Mouse (Mus musculus) splenic B cell, adult 2 months (primary cell): ENCODE results near the gene Trim62.

Source experiments
- DNase-seq: peaks from one replicate; pipeline ENCODE4 v3.0.0-alpha.2; 2011; ENCODE audit warnings: low read depth, low spot score
- H3K27me3 ChIP-seq: 2 replicates; pipeline ENCODE4 v1.6.1; 2012; ENCODE audit warnings: mild to moderate bottlenecking, low read length, moderate library complexity, mixed read lengths; ENCODE audit not compliant: control insufficient read depth, poor library complexity, insufficient read depth, severe bottlenecking
- H3K36me3 ChIP-seq: 2 replicates; pipeline ENCODE4 v1.6.1; 2012; ENCODE audit warnings: mild to moderate bottlenecking, low read length, moderate library complexity, mixed read lengths; ENCODE audit not compliant: control insufficient read depth, poor library complexity, insufficient read depth, severe bottlenecking

Gene Trim62

GRCm38 (mm10) chr4:128949470-128950005 is 66.2 kb downstream of the Trim62 start:
- no peaks in the 10 kb centered on the region for H3K27me3 ChIP-seq
- H3K36me3 ChIP-seq: no peaks in the 10 kb centered on the region
- DNase-seq: no peak

DNA sequence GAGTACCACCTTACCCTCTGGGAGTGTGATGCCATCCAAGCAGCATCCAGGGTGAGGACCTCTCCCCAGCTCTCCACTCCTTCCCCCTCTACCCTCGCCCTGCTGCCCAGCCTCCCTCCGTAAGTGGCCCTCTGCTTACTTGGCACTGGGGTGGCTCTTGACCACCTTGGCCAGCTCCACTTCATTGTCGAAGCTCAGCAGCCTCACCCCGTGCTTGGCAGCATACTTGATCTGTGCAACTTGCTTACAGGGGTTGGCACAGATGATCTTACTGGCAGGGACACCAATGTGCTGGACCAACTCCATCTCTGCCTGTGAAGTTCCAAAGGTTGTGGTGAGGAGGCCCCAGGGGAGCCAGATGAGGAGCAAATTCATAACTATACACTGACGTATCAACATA is 67.1 kb downstream of the Trim62 start:
- no peaks in the 10 kb centered on the region for H3K36me3 ChIP-seq
- no peak for DNase-seq
- H3K27me3 ChIP-seq: no peaks in the 10 kb centered on the region

- Histone ChIP-seq H3K36me3 (no peaks in the 10 kb centered on the region), H3K27me3 (no peaks in the 10 kb centered on the region)
- DNase-seq: no peak
These were observed 70.5 kb downstream of the Trim62 start for GRCm38 (mm10) chr4:128953851-128954250.

DNA sequence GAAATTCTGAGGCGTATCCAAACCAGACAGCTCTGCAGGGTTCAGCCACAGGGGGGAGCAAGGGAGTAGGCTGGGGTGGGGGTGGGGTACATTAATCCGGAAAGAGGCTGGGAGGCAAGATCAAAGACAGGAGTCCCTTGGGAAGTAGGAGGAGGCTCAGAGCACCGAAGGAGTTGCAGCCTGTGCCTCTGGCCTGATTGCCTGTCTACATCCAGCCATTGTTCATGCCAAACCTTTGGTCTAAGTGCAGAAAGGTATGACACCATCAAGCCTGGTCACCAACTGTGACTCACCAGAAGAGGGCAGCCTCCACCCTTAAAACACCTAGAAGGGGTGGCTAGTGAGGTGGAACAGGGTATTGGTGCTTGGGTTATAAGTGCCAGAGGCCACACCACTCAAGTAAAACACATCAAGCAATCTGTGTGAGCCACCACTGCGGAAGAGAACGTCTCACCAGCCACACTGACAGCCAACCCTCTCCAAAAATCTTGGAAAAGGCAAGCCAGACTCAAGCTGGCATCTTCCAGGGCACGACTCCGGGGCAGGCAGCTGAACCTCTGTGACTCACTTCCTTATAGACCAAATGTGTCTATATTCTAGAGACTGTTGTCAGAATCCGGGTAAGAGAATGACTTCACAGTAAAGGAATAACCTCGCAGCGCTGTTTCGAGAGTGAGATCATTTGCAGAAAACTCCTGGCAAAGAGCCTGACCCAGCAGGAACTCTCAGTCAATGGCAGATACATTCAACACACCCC is 74.0 kb downstream of the Trim62 start:
- Histone ChIP-seq H3K36me3 (no peaks in the 10 kb centered on the region), H3K27me3 (no peaks in the 10 kb centered on the region)
- peak; percentile 69 for DNase-seq

DNA sequence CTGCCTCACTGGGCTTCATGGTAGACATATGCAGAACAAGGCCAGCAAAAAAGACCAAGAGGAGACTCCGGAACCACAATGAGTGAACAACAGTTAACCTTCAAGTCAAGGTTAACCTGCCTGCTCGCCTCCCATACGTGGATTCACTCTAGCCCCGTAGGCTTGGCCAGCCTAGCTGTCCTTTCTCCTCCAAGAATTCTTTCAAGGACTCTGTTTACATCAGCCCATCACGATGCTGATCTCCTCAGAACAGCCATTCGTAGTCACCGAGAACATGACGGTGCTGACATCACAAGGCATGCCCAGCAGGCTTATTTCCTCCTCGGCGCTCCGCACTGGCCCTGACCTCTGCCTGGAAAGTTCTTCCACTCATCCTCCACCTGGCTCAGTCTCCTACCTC is 74.8 kb downstream of the Trim62 start:
- Histone ChIP-seq H3K27me3 (peaks cover 1% of the 10 kb centered on the region; the same call in 1 of the 2 replicates), H3K36me3 (no peaks in the 10 kb centered on the region)
- DNase-seq: no peak

DNA sequence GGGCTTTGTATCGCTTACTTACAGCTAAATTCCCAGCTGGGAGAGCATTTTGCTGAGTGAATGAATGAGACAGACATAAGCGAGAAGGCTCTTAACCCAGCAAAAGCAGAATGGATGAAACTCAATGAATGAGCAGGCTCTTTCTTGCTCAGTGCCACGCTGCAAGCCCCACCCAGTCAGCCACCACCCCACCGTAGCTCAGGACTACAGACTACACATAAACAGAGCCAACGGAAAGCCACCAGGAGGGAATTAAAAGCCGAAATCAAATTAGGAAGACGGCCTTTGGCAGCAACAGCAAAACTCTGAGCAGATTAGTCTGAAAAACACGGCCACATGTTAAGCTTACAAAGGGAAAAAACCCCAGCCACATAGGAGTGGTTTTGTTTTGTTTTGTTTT is 75.5 kb downstream of the Trim62 start:
- DNase-seq: no peak
- Histone ChIP-seq H3K27me3 (peaks cover 1% of the 10 kb centered on the region; the same call in 1 of the 2 replicates), H3K36me3 (no peaks in the 10 kb centered on the region)

GRCm38 (mm10) chr4:128959676-128960075 is 76.3 kb downstream of the Trim62 start:
- Histone ChIP-seq H3K27me3 (peaks cover 1% of the 10 kb centered on the region; the same call in 1 of the 2 replicates), H3K36me3 (no peaks in the 10 kb centered on the region)
- DNase-seq: peak; percentile 55
